Mouse (Mus musculus): ENCODE results near the gene Nkx2-5.
A peak's percentile ranks its signal among the peaks of the same experiment; 100 is the strongest.

DNA sequence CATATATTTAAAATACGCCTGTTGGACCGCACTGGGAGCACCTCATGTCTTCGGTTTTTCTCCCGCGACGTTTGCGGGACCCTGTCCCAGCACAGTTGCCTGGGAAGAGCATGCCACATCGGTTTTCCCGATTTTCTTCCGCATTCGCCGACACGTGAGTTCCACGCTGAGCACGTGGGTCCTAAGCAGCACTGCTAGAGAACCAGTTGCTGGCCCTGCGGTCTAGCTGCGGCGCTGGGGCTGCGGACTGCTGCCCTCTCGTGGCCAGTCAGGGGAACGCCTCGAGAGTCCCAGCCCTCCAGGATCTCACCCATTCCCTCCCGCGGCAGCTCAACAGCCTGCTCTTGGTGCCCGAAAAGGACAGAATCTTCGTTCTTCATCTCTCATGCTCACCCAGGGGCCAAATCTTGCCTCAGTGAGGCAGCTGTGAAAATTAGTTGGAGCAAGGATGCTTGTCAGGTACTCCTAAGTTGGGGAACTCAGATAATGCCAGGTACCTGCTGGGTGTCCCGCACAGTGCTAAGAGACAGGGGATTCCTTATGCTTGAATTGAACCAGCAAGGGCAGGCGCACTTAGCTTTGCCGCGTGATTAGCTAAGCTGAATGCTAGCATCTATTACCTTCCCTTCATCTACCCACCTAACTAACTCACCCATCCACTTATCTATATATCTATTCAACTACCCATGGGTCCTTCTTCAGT lies 41.4 kb upstream of the Nkx2-5 start:
- TF ChIP-seq CTCF (IDR thresholded peaks at IDR 0.05; ENCODE audit: control insufficient read depth, insufficient read depth, insufficient read length) (peak; percentile 98), MYOG (IDR thresholded peaks at IDR 0.05; ENCODE audit: control insufficient read depth, extremely low read depth, insufficient read length) (no peak), CEBPB (IDR thresholded peaks at IDR 0.05; ENCODE audit: low read depth) (no peak)

Measured in C2C12 (cell line).